Mouse (Mus musculus) kidney, postnatal 10 days (tissue): ENCODE measurements at regions not wholly inside any gene's neighbourhood (a gene's known extent, or its start where the extent isn't known, plus 50 kb on each side); places are given as distances from the start of the nearest gene placed in this dataset.
A peak's percentile ranks its signal among the peaks of the same experiment; 100 is the strongest.
"Not testable (repeated sequence)": the region's sequence is repeated elsewhere in the genome, so short reads cannot be mapped to it uniquely, and the experiment has no call there.

ENCODE experiments used
- DNase-seq: peaks from one replicate; pipeline ENCODE4 v3.0.0; 2021; ENCODE audit warnings: mixed read lengths

DNA sequence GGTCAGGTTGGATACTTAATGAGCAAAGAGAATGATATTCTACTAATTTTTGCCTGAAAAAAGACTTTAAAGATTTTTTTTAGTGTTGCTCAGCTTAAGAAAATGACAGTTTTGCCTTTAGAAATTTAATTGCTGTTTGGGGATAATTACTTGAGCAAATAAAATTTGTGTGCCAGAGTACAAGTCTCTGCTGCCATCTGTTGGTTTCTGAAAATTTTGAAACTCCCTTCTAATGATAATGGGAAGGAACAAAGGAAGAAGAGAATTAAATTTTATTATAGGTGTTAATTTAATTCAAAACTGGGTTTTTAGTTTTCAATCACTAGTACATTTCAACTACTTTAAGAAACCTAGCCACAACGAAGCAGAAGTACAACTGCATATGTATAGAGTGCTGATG lies 94.1 kb downstream of the Gm17521 start:
- no peak for DNase-seq

DNA sequence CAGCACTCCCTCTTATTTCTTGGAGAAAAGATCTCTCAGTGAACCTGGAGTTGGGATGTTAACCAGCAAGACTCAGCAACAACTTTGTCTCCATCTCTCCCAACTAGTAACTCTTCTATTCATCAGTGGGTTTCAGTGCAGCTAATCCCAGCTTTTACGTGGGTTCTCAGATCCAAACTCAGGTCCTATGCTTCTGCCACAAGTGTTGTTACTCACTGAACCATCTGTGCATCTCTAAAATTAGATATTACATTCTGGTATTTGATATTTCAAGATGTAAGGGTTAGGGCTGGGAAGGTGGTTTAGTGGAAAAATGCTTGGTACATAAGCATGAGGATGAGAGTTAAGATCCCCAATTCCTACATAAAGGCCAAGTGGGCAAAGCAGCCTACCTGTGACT lies 136.8 kb downstream of the Gm17521 start:
- DNase-seq, result no peak

DNA sequence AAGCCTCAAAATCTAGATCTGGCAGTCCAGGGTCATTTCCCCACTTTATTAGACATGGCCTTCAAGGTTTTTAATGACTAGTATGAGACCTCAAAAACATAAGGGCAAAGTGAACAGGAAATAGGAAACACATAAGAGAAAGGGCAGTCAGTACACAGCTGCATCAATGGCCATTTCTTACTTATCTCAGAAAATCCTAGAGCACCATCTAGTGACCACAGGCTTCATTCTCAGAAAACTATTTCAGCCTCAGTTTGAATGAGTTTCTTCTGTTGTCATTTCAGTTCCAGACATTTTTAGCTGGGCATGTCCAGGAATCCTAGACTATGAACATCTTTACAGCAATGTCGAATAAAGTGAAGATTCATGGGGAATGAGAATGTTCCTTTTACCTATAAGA lies 175.0 kb downstream of the Gm17521 start:
- no peak for DNase-seq

DNA sequence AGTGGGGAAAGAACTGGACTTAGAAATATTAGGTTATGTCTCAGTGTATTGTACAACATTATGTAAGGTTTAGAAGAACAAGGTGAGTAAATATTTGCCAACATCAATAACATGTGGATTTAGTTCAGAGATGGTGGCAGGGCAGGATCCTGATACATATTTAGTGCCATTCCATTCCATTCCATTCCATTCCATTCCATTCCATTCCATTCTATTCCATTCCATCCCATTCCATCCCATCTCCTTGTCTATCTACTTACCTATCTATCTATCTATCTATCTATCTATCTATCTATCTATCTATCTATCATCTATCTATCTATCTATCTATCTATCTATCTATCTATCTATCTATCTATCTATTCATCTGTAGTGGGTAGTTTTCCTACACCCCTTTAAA lies 198.2 kb downstream of the Gm17521 start:
- DNase-seq, result not testable (repeated sequence)

DNA sequence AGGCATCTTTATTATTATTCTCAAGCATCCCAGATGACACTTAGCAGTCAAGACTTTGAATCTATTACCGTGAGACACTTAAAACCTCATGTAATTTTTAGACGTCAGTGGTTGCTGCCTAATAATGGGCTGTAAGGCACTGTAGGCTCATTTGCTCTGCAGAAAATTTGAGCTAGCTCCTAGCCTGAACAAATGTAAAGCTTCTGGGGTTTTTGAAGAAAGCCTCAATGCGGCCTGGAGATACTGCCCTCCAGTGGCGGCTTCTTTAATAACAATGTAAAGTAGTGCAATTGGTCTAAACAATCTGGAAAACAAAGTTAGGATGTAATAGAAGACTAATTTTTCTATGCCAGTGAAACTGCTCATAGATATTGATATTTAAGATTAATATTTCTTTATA lies 203.4 kb downstream of the Gm17521 start:
- peak; percentile 3 for DNase-seq
